Mouse (Mus musculus) megakaryocyte, embryonic 14.5 days (primary cell): Measurements from ENCODE around the gene Cxcl9.

Experiments used
- FLI1 ChIP-seq: IDR thresholded peaks from 2 replicates; pipeline ENCODE4 v1.6.1; 2012; ENCODE audit warnings: low read length, inconsistent platforms, mixed read lengths
- GATA1 ChIP-seq: IDR thresholded peaks from 3 replicates; pipeline ENCODE4 v1.6.1; 2012; ENCODE audit warnings: mixed read lengths, low read length, inconsistent platforms, borderline replicate concordance

DNA sequence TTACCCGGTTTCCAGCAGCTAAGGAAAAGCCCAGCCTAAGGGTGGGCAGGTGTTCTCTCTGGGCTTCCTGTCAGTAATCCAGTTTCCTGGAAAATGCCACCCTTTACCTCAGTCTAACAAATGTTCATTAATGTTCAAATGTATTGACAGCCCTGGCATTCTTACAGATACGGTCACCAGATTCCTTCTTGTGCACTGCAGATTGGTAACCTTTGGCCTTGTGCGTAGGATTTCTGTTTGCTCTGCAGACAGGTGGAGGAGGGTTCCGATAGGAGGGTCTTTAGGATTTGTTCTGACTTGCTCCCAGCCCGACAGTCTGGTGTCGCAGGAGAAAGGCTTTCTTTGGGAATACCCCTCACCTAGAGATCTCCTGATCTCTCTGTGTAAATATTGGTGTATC, 38.7 kb upstream of the Cxcl9 start:
- TF ChIP-seq GATA1 (no peak), FLI1 (no peak)
